Mouse (Mus musculus) embryo, embryonic 11 days (tissue): ENCODE results near the gene Slc15a4.
A peak's percentile ranks its signal among the peaks of the same experiment; 100 is the strongest.

Experiments used
- DNase-seq: peaks from one replicate; pipeline ENCODE4 v3.0.0-alpha.2; 2015

Gene Slc15a4

DNA sequence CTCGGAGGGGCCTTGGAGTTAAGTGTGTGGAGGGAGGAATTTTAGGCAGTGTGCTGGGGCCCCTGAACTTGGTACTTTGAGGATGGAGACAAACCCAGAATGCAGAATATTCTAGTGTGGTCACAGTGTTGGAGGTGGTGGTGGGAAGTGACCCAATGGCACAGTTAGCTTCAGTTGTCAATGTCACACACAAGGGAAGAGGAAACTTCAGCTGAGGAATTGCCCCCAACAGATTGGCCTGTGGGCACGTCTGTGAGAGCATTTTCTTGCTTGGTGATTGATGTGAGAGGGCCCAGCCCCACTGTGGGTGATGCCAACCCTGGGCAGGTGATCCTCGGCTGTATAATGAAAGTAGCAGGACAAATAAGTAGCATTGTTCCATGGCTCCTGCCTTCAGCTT is 13.9 kb downstream of the Slc15a4 start:
- DNase-seq, result no peak

DNA sequence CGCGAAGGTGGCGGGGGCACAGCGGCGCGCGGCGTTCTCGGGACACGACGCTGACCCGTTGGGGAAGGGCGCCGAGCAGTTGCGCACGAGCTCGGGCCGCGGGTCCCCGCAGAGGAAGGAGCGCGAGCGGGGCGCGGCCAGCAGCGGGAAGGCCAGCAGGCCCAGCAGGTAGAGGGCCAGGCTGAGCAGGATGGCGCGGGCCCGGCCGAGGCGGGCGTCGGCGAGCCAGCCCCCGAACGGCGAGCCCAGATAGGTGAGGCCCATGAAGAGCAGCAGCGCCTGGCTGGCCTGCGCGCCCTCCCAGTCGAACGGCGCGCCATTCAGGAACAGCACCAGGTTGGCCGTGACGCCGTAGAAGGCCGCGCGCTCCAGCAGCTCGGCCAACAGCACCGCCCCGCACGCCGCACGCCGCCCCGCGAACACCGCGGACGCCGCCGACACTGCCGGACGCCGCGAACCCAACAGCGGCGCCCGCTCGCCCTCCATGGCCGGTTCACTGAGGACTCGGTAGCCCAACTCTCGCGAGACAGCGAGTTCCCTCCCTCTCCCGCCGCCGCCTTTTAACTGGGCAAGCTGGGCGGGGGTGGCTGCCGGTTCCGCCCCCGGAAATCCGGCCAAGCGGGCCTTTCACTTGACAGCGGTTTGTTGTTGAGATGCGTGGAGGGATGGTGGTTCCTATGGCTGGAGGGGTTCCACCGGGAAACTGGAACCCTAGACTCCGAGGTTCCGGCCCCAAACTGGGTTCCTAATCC is 15.6 kb downstream of the Slc15a4 start:
- peak; percentile 99 for DNase-seq

DNA sequence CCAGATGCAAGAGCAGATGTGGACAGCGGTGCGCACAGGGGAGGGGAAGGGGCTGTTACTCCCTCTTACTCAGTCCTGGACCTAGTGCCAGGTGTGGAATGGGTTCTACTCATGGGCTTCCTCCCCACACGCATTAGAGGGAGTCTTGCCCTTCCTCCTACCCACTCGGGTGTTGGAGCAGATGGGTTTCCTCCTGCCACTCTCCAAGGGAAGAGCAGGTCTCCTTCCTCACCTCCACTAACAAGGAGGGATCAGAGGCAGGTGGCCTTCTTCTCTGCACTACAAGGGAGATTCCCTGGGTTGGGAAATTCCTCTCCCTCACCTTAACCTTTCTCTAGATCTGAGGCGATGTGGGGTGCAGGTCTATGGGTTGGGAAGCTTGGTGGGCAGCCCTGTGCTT is 16.5 kb downstream of the Slc15a4 start:
- no peak for DNase-seq

DNA sequence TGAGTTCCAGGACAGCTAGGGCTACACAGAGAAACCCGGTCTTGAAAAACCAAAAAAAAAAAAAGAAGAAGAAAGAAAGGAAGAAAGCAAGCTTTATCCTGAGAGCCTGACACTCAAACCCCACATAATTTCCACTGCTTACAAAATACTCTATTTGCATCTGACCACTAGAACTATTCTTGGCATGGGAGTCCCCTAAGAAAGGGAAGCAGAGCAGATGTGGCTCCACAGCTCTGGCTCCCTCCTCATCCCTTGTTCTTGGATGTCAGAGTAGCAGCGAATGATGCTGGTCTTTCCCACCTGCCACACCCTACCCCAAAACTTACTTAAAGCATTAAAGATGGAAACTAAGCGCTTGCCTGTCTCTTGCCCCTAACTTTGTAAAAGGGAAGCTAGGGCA is 17.2 kb downstream of the Slc15a4 start:
- DNase-seq, result no peak

DNA sequence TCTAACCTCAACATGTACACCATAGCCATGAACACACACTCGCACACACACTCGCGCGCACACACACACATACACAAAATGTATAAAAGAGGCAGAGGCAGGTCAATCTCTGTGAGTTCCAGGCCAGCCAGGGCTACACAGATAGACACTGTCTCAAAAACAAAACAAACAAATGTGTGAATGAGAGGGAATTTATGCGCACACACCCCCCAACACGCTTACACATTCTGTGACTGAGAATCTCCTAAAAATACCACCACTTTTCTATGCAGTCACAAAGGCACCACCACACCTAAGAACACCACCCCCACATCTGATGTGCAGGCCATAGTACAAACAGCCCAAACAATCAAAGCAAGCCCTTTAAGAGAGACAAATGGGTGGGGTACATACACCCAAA is 20.3 kb downstream of the Slc15a4 start:
- no peak for DNase-seq

DNA sequence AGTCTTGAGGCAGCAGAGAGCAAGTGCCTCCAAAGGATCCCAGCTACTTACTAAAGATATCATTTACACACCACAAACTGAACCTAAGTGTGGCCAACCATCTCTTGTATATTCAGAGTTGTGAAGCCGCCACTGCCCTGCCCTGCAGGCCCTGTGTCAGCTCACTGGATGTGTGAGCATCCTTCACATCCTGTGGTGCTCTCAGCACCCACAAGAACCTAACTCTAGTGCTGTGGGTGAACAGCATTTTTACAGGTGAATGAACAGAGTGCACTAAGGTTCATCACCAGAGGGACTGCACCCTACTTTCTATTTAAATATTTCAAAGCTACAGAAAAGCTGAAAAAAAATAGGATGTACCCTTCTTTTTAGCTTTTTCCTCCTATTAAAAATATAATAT is 20.8 kb downstream of the Slc15a4 start:
- no peak for DNase-seq

DNA sequence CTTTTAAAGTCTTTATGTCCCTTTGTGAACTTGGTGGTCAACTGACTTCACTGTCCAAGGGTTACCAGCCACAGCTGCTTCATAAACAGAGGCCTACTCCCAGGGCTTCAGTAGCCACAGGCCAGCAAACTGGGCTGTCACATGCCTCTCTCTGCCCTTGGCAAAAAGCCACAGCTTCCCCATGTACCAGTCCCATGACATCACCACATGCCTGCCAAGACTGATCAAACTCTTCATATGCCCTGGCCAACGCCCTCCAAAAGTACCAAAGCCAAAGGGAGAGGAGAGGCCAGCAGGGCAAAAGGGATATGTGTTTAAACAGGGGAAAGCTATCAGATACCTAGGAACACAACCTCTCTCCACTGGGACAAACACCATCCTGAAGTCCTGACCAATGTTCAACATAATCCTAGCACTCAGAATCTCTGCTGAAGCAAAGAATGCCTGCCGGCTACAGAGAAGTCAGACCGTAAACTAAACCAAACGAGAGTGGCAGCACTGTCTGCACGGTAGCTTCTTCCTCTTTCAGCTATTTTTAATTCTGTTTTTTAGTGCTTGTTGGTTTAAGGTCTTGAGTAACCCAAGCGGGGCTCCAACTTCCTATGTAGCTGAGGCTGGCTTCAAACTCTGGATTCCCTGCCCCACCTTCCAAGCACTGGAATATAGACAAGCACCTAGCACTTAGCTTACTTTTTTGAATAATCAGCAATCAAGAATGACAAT is 21.7 kb downstream of the Slc15a4 start:
- no peak for DNase-seq

DNA sequence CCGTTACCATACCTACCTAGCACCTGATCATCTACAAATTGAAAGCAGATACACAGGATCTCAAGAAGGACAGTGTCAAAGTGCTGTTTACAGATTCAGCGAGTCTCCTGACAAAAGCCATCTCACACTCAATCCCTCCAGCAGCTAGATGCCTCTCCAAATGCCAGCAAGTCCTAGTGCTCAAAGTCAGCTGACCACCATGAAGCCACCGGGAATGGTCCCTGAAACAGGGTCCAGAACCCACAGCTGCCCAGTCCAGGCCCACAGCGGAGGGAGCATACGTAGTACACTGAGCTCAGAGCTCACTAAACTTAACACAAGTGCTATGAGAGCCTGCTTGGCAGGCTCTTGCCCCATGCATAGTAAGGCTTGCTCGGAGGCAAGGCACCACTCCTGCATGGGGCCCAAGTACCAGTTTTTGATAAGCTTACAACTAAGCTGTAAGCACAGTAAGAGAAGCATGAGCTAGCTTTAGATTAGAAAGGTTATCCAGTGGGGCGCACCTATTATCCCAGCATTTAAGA is 23.4 kb downstream of the Slc15a4 start:
- no peak for DNase-seq

DNA sequence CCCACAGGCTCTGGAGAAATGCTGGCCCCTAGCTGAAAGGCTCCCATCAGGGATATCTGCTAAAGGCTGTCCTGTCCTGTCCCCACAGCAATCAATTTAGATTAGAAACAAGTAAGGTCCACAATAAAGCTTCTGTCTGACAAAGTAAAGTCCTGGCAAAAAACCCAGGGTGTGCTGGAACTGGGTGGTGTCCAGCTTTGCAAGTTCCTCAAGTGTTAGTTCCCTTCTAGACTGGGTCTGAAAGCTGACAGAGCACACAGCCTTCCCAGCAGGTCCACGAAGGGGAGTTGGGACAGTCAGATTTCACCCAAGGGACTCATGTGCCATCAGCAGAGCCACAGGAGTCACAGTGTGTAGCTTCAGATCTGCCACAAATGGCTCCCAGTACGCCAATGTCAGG is 25.2 kb downstream of the Slc15a4 start:
- DNase-seq, result no peak

DNA sequence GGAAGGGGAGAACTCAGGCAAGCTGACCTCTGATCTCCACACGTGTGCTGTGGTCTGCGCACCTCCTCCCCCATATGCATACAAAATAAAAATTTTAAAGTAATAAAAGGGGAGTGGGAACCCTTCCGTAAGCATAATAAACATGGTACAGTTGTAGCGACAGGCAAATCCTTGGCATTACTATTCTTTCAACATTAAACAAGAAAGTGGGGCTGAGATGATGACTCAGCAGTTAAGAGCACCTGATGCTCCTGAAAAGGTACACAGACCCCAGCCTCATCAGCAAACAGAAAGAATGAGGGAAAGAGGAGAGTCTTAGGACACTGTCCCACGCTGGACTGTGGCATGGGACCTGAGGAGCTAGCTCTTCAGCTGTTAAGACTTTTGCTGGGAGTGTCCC is 29.7 kb downstream of the Slc15a4 start:
- DNase-seq, result no peak

DNA sequence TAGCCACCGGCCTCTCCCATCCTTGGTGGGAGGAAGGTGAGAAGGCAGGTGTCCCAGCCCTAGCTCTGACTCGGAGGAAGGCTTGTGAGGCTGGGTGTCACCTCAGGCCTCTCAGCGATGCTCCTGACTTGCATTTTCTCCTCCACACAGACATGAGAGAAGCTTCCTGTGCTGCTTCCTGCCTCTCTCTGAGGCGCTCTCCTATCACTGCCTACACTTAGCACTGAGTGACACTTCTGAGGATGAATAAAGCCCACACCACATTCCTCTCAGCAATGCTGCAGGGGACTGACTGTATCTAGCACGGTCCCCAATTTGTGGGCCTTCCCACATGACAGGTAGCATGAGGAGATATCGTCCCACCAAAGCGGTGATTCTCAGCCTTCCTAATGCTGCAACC is 35.8 kb downstream of the Slc15a4 start:
- DNase-seq, result no peak

DNA sequence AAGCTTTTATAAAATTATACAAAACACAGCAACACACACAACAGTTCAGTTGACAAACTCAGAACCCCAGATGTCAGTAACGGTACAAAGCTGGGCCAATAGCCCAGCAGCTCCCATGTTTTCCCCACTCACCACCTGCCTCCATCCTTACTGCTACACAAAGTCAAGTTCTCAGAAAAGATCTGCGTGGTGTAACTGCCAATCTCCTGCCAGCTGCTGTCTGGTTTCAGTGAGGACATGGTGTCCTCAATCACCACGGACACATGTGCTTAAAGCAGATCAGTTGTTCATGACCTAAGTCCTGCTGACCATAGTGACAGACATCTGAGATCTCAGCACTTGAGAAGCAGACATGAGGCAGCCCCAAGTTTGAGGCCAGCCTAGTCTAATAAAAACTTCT is 37.0 kb downstream of the Slc15a4 start:
- no peak for DNase-seq

DNA sequence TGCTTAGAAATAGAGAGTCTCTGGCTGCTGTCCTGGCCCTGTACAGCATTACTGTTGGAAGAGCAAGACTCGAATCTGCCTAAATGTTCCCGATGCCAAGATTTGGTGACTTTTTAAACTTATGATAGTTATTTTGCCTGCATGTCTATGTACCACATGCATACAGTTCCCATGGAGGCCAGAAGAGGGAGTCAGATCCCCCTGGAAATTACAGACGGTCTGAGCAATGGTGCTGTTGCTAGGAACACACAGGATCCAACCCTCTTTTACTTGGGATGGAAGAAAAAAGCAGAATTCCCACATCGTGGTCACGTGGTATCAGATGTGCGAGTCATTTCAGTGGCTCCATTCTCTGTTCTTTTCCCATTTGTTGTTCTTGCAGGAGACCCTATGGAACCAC is 39.8 kb downstream of the Slc15a4 start:
- peak; percentile 28 for DNase-seq

DNA sequence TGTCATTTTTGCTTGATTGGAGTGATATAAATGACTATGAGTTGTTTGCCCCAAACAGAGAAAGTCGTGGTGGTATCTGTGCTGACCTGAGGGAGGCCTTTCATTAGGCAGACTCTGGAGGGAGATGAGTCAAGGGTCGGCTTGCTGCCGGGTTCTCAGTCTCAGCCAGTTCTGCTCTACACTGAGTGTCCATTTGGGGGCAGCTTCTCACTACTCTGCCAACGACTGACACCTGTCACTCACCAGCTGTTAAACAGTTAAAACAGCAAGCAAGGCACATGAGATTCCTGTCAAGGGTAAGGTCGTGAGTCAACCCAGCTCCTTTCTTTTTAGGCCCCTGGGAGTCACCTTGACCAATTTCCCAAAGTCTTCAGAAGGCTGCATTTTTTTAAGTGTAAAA is 40.3 kb downstream of the Slc15a4 start:
- DNase-seq, result no peak

DNA sequence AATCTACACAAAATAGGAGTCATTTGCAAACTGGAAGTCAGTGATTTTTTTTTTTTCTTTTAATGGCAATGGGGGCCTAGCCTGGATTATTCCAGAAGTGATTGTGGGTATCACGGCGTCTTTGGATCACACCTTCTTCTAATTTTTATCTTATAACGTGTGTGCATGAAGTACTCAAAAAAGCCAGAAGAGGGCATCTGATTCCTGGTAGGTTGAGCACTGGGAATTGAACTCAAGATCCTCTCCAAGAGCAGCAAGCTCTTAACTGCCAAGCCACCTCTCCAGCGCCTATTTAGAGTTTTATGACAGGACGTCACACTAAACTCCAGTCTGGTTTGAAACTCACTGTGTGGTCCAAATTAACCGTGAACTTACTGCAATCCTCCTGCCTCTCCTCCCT is 44.8 kb downstream of the Slc15a4 start:
- DNase-seq, result peak; percentile 14

DNA sequence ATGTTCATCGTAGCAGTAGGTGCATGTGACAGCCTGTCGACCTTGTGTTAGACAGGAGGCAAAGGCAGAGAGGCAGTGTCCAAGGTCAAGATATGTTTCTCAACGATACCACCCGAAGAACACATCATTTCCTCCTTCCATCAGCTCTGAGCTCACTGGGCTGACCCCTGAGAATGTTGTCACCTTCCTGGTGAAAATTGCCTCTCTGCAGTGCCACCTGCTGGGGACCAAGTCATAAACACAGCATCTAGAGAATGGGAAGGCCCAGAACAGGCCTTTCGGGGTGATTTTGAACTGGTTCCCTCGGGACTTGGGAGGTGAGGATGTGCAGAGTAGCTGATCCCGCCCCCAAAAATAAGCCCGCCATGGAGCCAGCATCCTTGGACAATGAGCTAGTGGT is 49.0 kb downstream of the Slc15a4 start:
- no peak for DNase-seq

DNA sequence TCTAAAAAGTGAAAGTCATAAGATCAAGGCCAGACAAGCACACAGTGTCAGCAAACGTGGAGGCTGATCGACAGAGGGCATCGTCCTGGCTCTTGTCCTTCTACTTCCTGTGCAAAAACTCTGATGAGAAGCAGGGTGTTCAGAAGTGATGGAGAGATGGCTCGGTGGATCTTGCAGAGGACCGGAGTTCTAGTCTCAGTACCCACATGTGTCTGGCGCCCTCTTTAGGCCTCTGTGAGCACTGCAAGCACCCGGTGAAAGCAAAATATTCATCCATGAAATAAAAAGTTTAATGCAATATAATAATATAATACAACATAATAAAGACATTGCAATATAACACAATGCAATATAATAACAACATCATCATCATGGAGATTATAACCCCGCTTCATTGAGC is 55.3 kb downstream of the Slc15a4 start:
- peak; percentile 34 for DNase-seq

DNA sequence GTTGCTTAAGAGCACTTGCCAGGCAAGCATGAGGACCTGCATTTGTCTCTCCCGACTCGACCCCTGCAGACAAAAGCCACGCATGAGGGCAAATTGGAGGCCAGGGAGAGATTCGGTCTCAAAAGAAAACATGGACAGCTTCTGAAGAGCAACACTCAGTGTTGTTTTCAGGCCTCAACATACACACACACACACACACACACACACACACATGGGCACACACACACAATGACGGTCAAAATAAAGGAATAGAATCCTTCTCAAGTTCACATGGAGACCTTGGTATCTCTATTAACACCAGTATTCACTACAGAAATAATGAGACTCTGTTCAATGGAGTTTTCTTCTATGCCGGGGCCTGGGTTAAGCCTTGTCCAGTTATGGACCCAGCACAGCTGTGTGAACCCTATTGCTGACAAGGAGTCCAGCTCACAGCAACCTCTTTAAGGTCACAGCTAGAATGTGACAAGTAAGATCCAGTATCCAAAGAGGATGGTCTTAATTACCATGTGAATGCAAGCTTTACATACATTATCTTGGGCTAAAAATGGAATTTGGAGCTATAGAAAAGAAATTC is 65.4 kb downstream of the Slc15a4 start:
- DNase-seq, result no peak

DNA sequence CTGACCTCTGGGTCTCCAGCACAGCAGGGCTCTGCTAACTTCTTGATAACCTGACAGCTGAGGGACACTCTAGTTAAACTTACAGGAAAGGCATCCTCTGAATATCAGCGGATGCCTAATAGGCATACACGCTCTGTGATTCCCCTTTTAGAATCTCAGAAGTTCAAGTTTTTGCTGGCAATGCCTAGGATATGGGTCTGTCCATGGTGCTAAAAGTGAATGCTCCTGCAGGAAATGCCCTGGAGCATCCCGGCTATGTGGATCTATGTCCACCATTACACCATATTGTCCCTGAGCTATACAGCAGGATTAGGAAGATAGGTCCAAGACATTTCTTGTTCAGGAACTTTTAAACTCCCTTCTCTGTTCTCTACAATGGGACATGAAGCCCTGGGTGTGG is 71.6 kb downstream of the Slc15a4 start:
- DNase-seq, result no peak

DNA sequence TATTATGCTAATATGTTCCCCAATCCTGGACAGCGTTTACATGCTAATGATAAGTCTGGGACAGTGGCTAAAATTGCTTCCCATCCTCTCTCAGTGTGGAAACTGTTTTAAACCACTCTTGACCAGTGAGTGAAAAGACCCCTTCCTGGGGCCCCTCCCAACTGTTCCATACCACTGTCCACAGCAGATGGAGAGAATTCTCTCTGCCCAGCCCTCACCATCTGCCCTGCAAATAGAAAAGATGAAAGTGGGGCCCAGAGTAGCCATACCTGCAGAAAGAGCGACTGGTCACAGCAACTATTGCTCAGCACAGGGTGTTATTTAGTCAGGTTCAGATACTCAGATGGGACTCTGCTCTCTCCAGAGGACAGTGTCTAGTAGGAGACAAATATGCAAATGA is 84.6 kb downstream of the Slc15a4 start:
- DNase-seq, result no peak

DNA sequence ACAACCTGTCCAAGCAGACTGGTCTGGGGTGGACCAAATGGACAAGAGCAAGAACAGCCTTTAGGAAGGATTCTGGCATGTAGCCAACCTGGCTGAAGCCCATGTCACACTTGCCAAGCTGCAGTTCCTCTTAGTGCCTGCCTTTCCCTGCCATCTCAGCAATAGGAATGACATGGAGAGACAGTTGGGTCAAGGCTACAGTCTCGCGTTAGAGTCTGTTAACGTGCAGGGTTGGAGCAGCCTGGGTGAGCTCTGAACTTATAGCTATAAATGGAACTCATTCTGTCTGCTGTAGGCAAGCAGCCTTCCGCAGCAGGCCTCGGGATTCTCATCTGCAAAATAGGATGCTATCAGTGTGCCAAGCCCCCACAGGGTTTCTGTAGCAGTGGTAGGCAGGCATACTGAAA is 86.1 kb downstream of the Slc15a4 start:
- no peak for DNase-seq
